Mouse (Mus musculus): Measurements from ENCODE around the gene Ube2l3.

DNA sequence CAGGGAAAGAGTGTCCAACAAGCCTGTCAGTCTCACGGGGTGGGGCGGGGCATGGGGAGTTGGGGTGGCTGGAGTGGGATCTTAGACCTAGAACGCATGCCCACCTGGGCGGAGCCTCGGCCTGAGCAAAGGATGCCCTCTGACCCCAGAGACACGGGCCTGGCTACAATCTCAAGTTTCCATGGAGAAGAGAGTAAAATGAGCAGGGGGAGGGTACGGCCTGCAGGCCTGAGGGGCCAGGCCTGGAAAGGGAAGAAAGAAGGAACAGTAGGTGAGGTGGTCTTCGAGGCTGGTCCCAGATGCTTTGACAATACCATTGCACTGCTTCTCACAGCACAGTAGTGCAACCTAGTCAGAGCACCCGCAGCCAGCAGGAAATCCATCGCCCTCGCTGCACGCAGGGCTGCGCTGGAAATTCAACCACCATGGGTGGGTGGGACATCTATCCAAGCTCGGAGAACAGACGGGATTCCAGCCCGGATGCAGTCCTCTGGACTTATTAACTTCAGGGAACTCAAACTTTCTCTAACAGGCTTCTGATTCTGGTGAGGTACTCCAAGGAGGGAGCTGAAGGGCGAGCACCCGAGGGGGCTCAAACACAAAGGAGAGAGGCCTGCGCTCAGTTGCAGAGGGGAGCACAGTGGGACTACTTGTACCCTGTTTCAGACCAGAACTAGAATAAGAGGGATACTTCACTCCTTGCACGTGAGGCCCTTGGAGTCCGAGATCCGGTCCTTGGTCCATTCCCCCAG is 78.2 kb downstream of the Ube2l3 start:
- TF ChIP-seq POLR2A (IDR thresholded peaks at IDR 0.05; ENCODE audit: borderline replicate concordance, insufficient read depth, low read length) (no peak), CTCF (IDR thresholded peaks at IDR 0.05; ENCODE audit: borderline replicate concordance, insufficient read depth, low read depth, low read length) (no peak)

Measured in cerebellum, adult 2 months (tissue).